Mouse (Mus musculus): Measurements from ENCODE around the gene RPS10-NUDT3. TPM values are rescaled to one million over a fixed set of nuclear protein-coding genes. Genes with fewer than 3 reads are reported as not detected.

RPS10-NUDT3 gene
- polyA plus RNA-seq (2012; rRNA removed) = not detected in 2 replicates

DNA sequence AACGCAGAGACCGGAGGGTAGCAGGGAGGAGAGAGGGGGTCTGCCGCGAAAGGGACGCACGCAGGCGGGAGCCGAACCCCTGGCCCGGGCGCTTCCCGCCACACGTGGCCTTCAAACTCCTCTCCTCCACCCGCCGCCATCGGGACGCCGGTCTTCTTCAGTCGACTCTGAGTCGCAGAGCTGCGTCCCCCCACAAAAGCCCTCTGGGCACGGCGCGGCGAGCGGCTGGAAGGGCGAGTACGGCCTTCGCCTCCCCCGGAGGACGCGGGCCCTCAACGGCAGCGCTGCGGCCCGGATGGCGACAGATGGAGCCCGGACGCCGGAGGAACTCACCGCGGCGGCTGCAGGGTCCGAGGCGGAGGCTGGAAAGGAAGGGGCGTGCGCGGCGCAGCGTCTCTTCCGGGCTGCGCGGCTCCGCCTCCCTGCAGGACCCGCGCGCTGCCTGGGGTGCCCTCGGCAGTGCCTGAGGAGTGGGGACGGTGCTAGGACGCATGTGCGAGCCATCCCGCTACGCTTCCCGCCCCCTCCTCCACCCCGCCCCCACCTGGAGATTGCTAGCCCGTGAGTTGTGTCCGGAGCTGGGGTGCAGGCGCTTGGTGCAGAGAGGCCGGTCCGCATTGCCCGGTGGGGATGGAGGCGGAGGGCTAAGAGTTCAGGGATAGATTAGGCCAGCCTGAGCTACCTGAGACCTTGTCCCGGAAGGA lies at the start of gene RPS10-NUDT3:
TSS of gene RPS10-NUDT3 (minus strand) at position 352 of the 704 bp plus-strand sequence.
- DNase-seq (ENCODE audit: low read depth) = peak; percentile 98
- TF ChIP-seq POLR2A (IDR thresholded peaks at IDR 0.05; ENCODE audit: borderline replicate concordance, extremely low read depth, insufficient read depth, insufficient read length, poor library complexity, severe bottlenecking) (peak; percentile 91; the same call in 1 of the 2 replicates), CTCF (IDR thresholded peaks at IDR 0.05; ENCODE audit: borderline replicate concordance, extremely low read depth, insufficient read depth, insufficient read length) (no peak)

GRCm38 (mm10) chr17:27678924-27679813 lies 44.1 kb upstream of the RPS10-NUDT3 start:
- DNase-seq (ENCODE audit: low read depth) = peak; percentile 95
- no peak for TF ChIP-seq CTCF (IDR thresholded peaks at IDR 0.05; ENCODE audit: borderline replicate concordance, extremely low read depth, insufficient read depth, insufficient read length)
- no peak for TF ChIP-seq POLR2A (IDR thresholded peaks at IDR 0.05; ENCODE audit: borderline replicate concordance, extremely low read depth, insufficient read depth, insufficient read length, poor library complexity, severe bottlenecking)

DNA sequence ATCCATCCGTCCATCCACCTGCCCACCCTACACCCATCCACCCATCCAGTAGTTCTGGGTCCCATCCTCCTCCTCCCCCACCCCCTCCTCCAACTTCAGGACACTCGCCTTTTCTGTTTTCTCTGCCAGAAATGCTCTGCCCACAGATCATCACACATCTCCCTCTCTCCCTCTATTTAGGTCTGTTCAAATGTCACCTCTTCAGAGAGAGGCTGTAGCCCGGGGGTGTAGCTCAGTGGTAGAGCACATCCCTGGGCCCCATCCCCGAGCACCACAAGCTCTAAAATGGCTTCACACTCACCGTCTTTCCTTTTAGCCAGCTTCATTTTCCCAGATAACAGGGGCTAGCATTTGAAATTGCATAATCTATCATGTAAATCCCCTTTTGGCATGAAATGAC lies 42.7 kb upstream of the RPS10-NUDT3 start:
- no peak for DNase-seq (ENCODE audit: low read depth)
- TF ChIP-seq CTCF (IDR thresholded peaks at IDR 0.05; ENCODE audit: borderline replicate concordance, extremely low read depth, insufficient read depth, insufficient read length) (no peak), POLR2A (IDR thresholded peaks at IDR 0.05; ENCODE audit: borderline replicate concordance, extremely low read depth, insufficient read depth, insufficient read length, poor library complexity, severe bottlenecking) (no peak)

DNA sequence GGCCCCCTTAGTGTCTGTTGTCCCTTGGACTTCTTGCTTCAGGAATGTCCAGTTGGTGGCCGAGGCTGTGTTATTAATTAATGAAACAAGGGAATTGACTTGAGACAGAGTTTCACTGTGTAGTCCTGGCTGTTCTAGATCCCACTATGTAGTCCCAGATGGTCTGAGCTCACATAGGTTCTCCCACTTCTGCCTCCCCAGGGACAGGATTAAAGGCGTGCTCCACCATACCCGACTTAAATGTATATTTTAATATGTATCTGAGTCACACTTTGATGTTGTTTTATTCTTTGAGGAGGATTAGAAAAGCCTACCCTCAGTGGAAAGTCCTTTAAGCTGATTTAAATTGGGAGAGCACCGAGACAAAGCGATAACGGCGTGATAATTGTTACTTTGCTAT lies 41.2 kb upstream of the RPS10-NUDT3 start:
- DNase-seq (ENCODE audit: low read depth) = peak; percentile 49
- TF ChIP-seq POLR2A (IDR thresholded peaks at IDR 0.05; ENCODE audit: borderline replicate concordance, extremely low read depth, insufficient read depth, insufficient read length, poor library complexity, severe bottlenecking) (no peak), CTCF (IDR thresholded peaks at IDR 0.05; ENCODE audit: borderline replicate concordance, extremely low read depth, insufficient read depth, insufficient read length) (no peak)

DNA sequence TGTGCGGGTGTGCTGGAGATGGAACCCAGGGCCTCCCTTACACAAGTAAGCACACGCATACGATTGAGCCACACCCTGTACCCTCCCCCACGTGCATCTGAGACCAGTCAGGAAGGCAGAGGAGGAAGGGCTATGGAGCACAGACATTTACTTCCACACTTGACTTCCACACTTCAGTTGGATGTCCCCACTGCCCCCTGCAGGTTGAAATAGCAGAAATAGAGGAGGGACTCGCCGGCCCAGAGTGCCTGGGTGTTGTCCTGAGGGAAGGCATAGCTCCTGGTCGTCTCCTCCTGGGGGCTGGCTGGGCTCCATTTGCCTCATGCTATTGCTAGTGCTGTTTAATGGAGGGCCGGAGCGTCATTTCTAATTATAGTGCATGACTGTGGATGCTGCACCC lies 40.4 kb upstream of the RPS10-NUDT3 start:
- DNase-seq (ENCODE audit: low read depth) = no peak
- no peak for TF ChIP-seq POLR2A (IDR thresholded peaks at IDR 0.05; ENCODE audit: borderline replicate concordance, extremely low read depth, insufficient read depth, insufficient read length, poor library complexity, severe bottlenecking)
- TF ChIP-seq CTCF (IDR thresholded peaks at IDR 0.05; ENCODE audit: borderline replicate concordance, extremely low read depth, insufficient read depth, insufficient read length) = no peak; the same call in 1 of the 2 replicates

DNA sequence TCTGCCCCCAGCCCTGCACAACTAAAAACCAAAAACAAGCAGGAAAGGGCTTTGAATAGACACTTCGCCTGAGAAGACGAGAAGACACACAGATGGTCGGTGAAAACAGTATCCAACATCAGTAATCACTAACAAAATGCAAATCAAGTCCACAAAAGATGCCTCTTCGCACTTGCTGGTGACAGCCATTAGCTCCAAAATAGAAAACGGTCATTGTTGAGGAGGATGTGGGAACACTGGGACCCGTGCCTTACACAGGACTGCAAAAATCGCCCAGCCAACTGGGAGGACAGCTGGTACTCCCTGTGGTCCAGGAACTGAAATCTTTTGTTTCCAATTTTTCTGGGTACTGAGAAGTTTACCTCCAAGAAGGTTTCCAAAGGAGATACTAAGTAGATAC lies 38.9 kb upstream of the RPS10-NUDT3 start:
- peak; percentile 76 for DNase-seq (ENCODE audit: low read depth)
- TF ChIP-seq POLR2A (IDR thresholded peaks at IDR 0.05; ENCODE audit: borderline replicate concordance, extremely low read depth, insufficient read depth, insufficient read length, poor library complexity, severe bottlenecking) (no peak), CTCF (IDR thresholded peaks at IDR 0.05; ENCODE audit: borderline replicate concordance, extremely low read depth, insufficient read depth, insufficient read length) (no peak)

GRCm38 (mm10) chr17:27671720-27672119 lies 36.7 kb upstream of the RPS10-NUDT3 start:
- DNase-seq (ENCODE audit: low read depth) = no peak
- no peak for TF ChIP-seq CTCF (IDR thresholded peaks at IDR 0.05; ENCODE audit: borderline replicate concordance, extremely low read depth, insufficient read depth, insufficient read length)
- TF ChIP-seq POLR2A (IDR thresholded peaks at IDR 0.05; ENCODE audit: borderline replicate concordance, extremely low read depth, insufficient read depth, insufficient read length, poor library complexity, severe bottlenecking) = no peak

DNA sequence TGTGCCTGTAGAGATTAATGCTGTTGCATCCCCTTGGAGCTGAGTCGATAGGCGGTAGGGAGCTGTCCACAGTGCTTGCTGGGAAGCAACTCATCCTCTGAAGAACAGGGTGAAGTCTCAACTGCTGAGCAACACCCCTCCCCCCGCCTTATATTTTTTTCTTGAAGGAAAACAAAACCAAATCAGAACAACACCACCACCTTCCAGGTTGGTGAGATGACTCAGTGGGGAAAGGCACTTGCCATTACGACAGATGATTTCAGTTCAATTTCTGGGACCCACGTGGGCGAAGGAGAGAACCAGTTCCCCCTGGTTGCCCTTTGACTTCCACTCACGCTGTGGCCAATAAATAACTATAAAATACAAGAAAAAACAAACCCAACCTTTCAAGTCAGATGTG lies 23.7 kb upstream of the RPS10-NUDT3 start:
- no peak for DNase-seq (ENCODE audit: low read depth)
- TF ChIP-seq CTCF (IDR thresholded peaks at IDR 0.05; ENCODE audit: borderline replicate concordance, extremely low read depth, insufficient read depth, insufficient read length) (no peak), POLR2A (IDR thresholded peaks at IDR 0.05; ENCODE audit: borderline replicate concordance, extremely low read depth, insufficient read depth, insufficient read length, poor library complexity, severe bottlenecking) (no peak)

DNA sequence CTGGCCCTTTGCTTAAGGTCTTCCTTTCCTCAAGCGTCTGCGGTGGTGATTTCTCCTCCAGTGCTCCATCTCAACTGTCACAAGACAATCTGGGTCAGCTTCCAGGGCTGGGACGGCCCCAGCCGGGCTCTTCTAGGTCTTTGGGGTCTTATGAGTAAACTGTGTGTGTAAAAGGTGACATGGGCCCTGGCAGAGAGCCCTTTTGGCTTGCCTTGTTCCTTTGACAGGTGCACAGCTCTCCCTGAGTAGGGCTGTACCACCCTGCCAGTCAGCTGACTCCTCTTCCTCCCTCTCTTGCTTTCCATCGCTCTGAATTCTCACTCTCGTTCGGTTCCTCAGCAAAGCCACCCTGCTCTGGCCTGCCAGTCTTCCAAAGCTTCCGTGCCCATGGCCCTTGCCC lies 22.1 kb upstream of the RPS10-NUDT3 start:
- no peak for DNase-seq (ENCODE audit: low read depth)
- TF ChIP-seq CTCF (IDR thresholded peaks at IDR 0.05; ENCODE audit: borderline replicate concordance, extremely low read depth, insufficient read depth, insufficient read length) (no peak), POLR2A (IDR thresholded peaks at IDR 0.05; ENCODE audit: borderline replicate concordance, extremely low read depth, insufficient read depth, insufficient read length, poor library complexity, severe bottlenecking) (no peak)

DNA sequence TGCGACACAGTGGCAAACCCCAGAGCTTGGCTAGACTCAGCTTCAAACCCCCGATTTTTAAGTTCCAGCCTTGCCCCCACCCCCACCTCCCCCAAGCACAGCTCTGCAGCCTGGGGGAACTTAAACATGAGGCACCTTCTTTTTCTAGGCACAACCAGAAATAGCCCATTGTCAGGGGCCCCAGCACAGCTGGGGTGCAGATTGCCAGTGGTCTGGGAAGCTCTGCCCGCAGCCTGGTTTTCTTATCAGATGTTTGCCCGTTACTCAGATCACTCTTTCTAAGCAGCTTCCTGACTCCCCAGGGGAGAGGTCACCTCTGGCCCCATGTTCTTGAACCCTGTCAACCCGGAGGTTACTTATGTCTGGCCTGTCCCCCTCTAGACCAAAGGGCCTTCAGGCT lies 21.4 kb upstream of the RPS10-NUDT3 start:
- DNase-seq (ENCODE audit: low read depth) = no peak
- TF ChIP-seq POLR2A (IDR thresholded peaks at IDR 0.05; ENCODE audit: borderline replicate concordance, extremely low read depth, insufficient read depth, insufficient read length, poor library complexity, severe bottlenecking) (no peak), CTCF (IDR thresholded peaks at IDR 0.05; ENCODE audit: borderline replicate concordance, extremely low read depth, insufficient read depth, insufficient read length) (no peak)

DNA sequence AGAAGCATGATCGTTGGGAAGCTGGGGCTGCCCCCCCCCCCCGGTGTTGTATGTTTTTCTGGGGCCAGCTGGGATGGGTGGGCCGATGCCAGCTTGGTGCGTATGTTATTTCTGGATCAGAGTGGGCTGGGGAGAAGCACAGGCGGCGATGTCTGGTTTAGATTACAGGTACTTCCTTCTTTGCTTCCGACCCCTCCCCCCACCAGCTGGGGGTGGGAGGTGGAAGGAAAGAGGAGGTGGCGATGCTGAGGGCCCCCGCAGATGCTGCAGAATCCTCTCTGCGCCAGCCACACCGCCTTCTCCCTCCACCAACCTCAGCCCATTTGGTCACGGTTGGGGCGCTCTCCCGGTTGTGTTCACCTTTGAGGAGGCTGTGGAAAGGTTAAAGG lies 21.0 kb upstream of the RPS10-NUDT3 start:
- no peak for TF ChIP-seq POLR2A (IDR thresholded peaks at IDR 0.05; ENCODE audit: borderline replicate concordance, extremely low read depth, insufficient read depth, insufficient read length, poor library complexity, severe bottlenecking)
- no peak for TF ChIP-seq CTCF (IDR thresholded peaks at IDR 0.05; ENCODE audit: borderline replicate concordance, extremely low read depth, insufficient read depth, insufficient read length)
- peak; percentile 73 for DNase-seq (ENCODE audit: low read depth)
